Mouse (Mus musculus): ENCODE measurements at regions not wholly inside any gene's neighbourhood (a gene's known extent, or its start where the extent isn't known, plus 50 kb on each side); places are given as distances from the start of the nearest gene placed in this dataset.

GRCm38 (mm10) chr8:18216516-18216915 is 761.5 kb downstream of the Defb40 start:
- no peak for TF ChIP-seq CTCF (conservative IDR thresholded peaks at IDR 0.05; ENCODE audit: low read length)
- TF ChIP-seq POU5F1 (IDR thresholded peaks at IDR 0.05; ENCODE audit: borderline replicate concordance, low read length), result no peak

Data from E14TG2a.4 (cell line).